ENCODE assay signal across 18 mouse cellular contexts in genomic region chr9:80186693-80187092, GRCm38 (mm10). TPM values are rescaled to one million over a fixed set of nuclear protein-coding genes. Genes with fewer than 3 reads are reported as not detected.
DNase-seq lines count a peak whose midpoint lies in the region; ATAC-seq and TF ChIP-seq lines count a peak whose summit lies in the region.
"Had no signal": no experiment of that assay in that cellular context is flagged by ENCODE, and none has a peak within 500 bp of the region (broad histone marks: within the 10 kb centered on the region; RNA-seq: fewer than 3 reads in every experiment).

No protein-coding gene starts in this region.

- DNase-seq in heart, adult 11 months = peak; percentile 80
- DNase-seq in liver, embryonic 11.5 days (ENCODE audit: low spot score) = peak; percentile 20
- DNase-seq in testis, postnatal 10 days (ENCODE audit: low spot score) = no peak
- DNase-seq: adrenal gland, adult 2 months; adrenal gland, postnatal 25 days; cerebellum, adult 18-20 months; cerebellum, adult 9-11 months; cerebellum, postnatal 36 days; gastrocnemius, adult 2 months; gastrocnemius, postnatal 25 days; heart, postnatal 10 days; heart, postnatal 4 days had no signal

- no peaks in the 10 kb centered on the region for H3K27me3 ChIP-seq in heart, embryonic 12.5 days (replicated peaks)
- H3K27me3 ChIP-seq in liver, embryonic 11.5 days (replicated peaks; ENCODE audit: control insufficient read depth, insufficient read depth, low read length) = no peaks in the 10 kb centered on the region
- no peaks in the 10 kb centered on the region for H3K27me3 ChIP-seq in liver, embryonic 12.5 days (replicated peaks)
- H3K27me3 ChIP-seq in testis, adult 2 months (ENCODE audit: control insufficient read depth, insufficient read depth, low read length) = no peaks in the 10 kb centered on the region
- H3K27me3 ChIP-seq: embryonic facial prominence, embryonic 13.5 days; hindbrain, embryonic 15.5 days had no signal

- no peak for TF ChIP-seq POLR2A in testis, adult 2 months (IDR thresholded peaks at IDR 0.05; ENCODE audit: control insufficient read depth, low read depth, low read length)

- H3K9ac ChIP-seq in heart, embryonic 12.5 days = no peak overlapping the region
- no peak overlapping the region for H3K9ac ChIP-seq in liver, embryonic 11.5 days (ENCODE audit: low read depth, low read length)
- no peak overlapping the region for H3K9ac ChIP-seq in liver, embryonic 12.5 days
- H3K9ac ChIP-seq: embryonic facial prominence, embryonic 13.5 days; hindbrain, embryonic 15.5 days had no signal

- H3K9me3 ChIP-seq in heart, embryonic 12.5 days (replicated peaks) = no peaks in the 10 kb centered on the region
- no peaks in the 10 kb centered on the region for H3K9me3 ChIP-seq in liver, embryonic 11.5 days (ENCODE audit: control insufficient read depth, low read length)
- H3K9me3 ChIP-seq in liver, embryonic 12.5 days (replicated peaks) = no peaks in the 10 kb centered on the region
- H3K9me3 ChIP-seq: embryonic facial prominence, embryonic 13.5 days; hindbrain, embryonic 15.5 days had no signal

- no peak for TF ChIP-seq CTCF in testis, adult 2 months (IDR thresholded peaks at IDR 0.05; ENCODE audit: control insufficient read depth, insufficient read depth, insufficient replicate concordance, low read depth, low read length)

- H3K27ac ChIP-seq in heart, embryonic 12.5 days (ENCODE audit: poor library complexity, severe bottlenecking) = no peak overlapping the region
- no peak overlapping the region for H3K27ac ChIP-seq in liver, embryonic 11.5 days (ENCODE audit: low read depth, low read length)
- H3K27ac ChIP-seq in liver, embryonic 12.5 days = no peak overlapping the region
- H3K27ac ChIP-seq in testis, adult 2 months (ENCODE audit: control insufficient read depth, insufficient read depth, low read depth, low read length) = no peak overlapping the region
- H3K27ac ChIP-seq: embryonic facial prominence, embryonic 13.5 days; gastrocnemius, adult 2 months; hindbrain, embryonic 15.5 days had no signal

- WGBS in heart, embryonic 12.5 days = 89% methylated on average over 8 of the region's 8 CpGs
- 88% methylated on average over 8 of the region's 8 CpGs for WGBS in liver, embryonic 11.5 days
- 81% methylated on average over 8 of the region's 8 CpGs for WGBS in liver, embryonic 12.5 days (ENCODE audit: insufficient replicate concordance)

- H3K36me3 ChIP-seq in heart, embryonic 12.5 days = no peaks in the 10 kb centered on the region
- H3K36me3 ChIP-seq in liver, embryonic 11.5 days (ENCODE audit: control insufficient read depth, insufficient read depth, low read length) = no peaks in the 10 kb centered on the region
- no peaks in the 10 kb centered on the region for H3K36me3 ChIP-seq in liver, embryonic 12.5 days
- H3K36me3 ChIP-seq in testis, adult 2 months (ENCODE audit: control insufficient read depth, insufficient read depth, low read length) = no peaks in the 10 kb centered on the region
- H3K36me3 ChIP-seq: embryonic facial prominence, embryonic 13.5 days; hindbrain, embryonic 15.5 days had no signal

- H3K4me3 ChIP-seq in heart, embryonic 12.5 days = no peak overlapping the region
- no peak overlapping the region for H3K4me3 ChIP-seq in liver, embryonic 11.5 days (ENCODE audit: low read depth, low read length)
- H3K4me3 ChIP-seq in liver, embryonic 12.5 days = no peak overlapping the region
- H3K4me3 ChIP-seq in testis, adult 2 months (ENCODE audit: control insufficient read depth, low read depth, low read length) = peak overlapping the region; percentile 65
- H3K4me3 ChIP-seq: embryonic facial prominence, embryonic 13.5 days; gastrocnemius, adult 2 months; hindbrain, embryonic 15.5 days had no signal

- ATAC-seq in heart, embryonic 12.5 days (ENCODE audit: insufficient number of reproducible peaks, low FRiP score) = no peak
- no peak for ATAC-seq in liver, embryonic 11.5 days (replicated peaks; ENCODE audit: low FRiP score)
- no peak for ATAC-seq in liver, embryonic 12.5 days
- ATAC-seq: inflammation-experienced regulatory T-cells, adult 6 months had no signal

- peaks cover 13% of the 10 kb centered on the region for H3K4me1 ChIP-seq in heart, embryonic 12.5 days (replicated peaks)
- H3K4me1 ChIP-seq in liver, embryonic 11.5 days (replicated peaks; ENCODE audit: control insufficient read depth, insufficient read depth, low read length) = no peaks in the 10 kb centered on the region
- H3K4me1 ChIP-seq in liver, embryonic 12.5 days = no peaks in the 10 kb centered on the region
- H3K4me1 ChIP-seq in testis, adult 2 months (ENCODE audit: control insufficient read depth, insufficient read depth, low read length) = peaks cover 2% of the 10 kb centered on the region; the same call in 1 of the 2 replicates
- H3K4me1 ChIP-seq: embryonic facial prominence, embryonic 13.5 days; hindbrain, embryonic 15.5 days had no signal

- no peak overlapping the region for H3K4me2 ChIP-seq in heart, embryonic 12.5 days
- no peak overlapping the region for H3K4me2 ChIP-seq in liver, embryonic 11.5 days
- no peak overlapping the region for H3K4me2 ChIP-seq in liver, embryonic 12.5 days
- H3K4me2 ChIP-seq: embryonic facial prominence, embryonic 13.5 days; hindbrain, embryonic 15.5 days had no signal

RNA-seq across cellular contexts. Expression of gene Myo6, which starts 21.9 kb away (rescaled TPM):
- 14.6 and 14.8 TPM in 2 replicates for polyA plus RNA-seq in heart, embryonic 12.5 days (2016; fragmentation: Nextera tagmentation; extraction: Ambion mirVana)
- polyA plus RNA-seq in liver, embryonic 11.5 days (2014; fragmentation: Nextera tagmentation; extraction: Ambion mirVana) = 7.5 and 8.2 TPM in 2 replicates
- 4.4 and 4.8 TPM in 2 replicates for polyA plus RNA-seq in liver, embryonic 12.5 days (2016; fragmentation: Nextera tagmentation; extraction: Ambion mirVana)
- polyA plus RNA-seq in testis, adult 2 months (2012; rRNA removed) = 6.3 and 6.7 TPM in 2 replicates
